Mouse (Mus musculus): ENCODE data around the gene Vps36. TPM values are rescaled to one million over a fixed set of nuclear protein-coding genes. Genes with fewer than 3 reads are reported as not detected.

Vps36 gene
- polyA plus RNA-seq, 1 experiment from 2014 or later = 42.7 TPM

GRCm38 (mm10) chr8:22227061-22227877, 34.7 kb downstream of the Vps36 start, which contains the start of gene Thsd1:
Thsd1 (plus strand) TSS chr8:22227313.
- H3K27me3 ChIP-seq (replicated peaks) = peaks cover 6% of the 10 kb centered on the region
- peak within 1 kb of the TSS; percentile 49 for H3K4me3 ChIP-seq
- H3K36me3 ChIP-seq = peaks cover 11% of the 10 kb centered on the region
- no peak within 1 kb of the TSS for H3K27ac ChIP-seq
- H3K4me1 ChIP-seq = peaks cover 6% of the 10 kb centered on the region; the same call in 1 of the 2 replicates
- ATAC-seq (ENCODE audit: low FRiP score, low read depth) = peak; percentile 86
- H3K9me3 ChIP-seq = no peaks in the 10 kb centered on the region
- 1% methylated on average over 39 of the region's 39 CpGs for WGBS
- H3K4me2 ChIP-seq (replicated peaks) = peak within 1 kb of the TSS; percentile 93
- peak within 1 kb of the TSS; percentile 51 for H3K9ac ChIP-seq

DNA sequence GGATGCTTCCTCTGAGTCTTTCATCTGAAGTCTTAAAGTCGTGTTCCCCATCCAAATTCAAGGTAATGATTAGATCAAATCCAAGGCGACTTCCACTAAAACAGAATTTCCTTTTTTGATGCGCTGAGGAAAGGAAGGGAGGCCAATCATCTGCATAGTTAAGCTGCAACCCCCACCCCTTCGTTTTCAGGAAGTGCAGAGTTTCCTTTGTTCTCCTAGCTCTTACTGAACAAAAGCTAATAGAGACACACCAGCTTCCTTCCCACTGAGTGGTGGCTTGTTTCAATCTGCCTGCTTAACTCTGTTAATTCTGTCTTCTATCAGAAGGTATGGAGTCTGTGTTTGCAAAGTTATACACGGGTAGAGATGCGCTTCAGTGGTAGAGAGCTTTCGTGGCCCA, 36.0 kb downstream of the Vps36 start:
- Histone ChIP-seq H3K9me3 (no peaks in the 10 kb centered on the region), H3K4me3 (no peak overlapping the region), H3K27ac (no peak overlapping the region), H3K36me3 (no peaks in the 10 kb centered on the region), H3K4me2 (replicated peaks) (no peak overlapping the region), H3K27me3 (replicated peaks) (peaks cover 6% of the 10 kb centered on the region), H3K4me1 (peaks cover 6% of the 10 kb centered on the region; the same call in 1 of the 2 replicates), H3K9ac (no peak overlapping the region)
- no peak for ATAC-seq (ENCODE audit: low FRiP score, low read depth)
- WGBS = 40% methylated on average over 7 of the region's 7 CpGs

GRCm38 (mm10) chr8:22242986-22243385, 50.4 kb downstream of the Vps36 start:
- H3K9ac ChIP-seq = no peak overlapping the region
- no peak overlapping the region for H3K4me2 ChIP-seq (replicated peaks)
- H3K27me3 ChIP-seq (replicated peaks) = no peaks in the 10 kb centered on the region
- H3K4me1 ChIP-seq = no peaks in the 10 kb centered on the region
- no peaks in the 10 kb centered on the region for H3K36me3 ChIP-seq
- no peak overlapping the region for H3K4me3 ChIP-seq
- no peak overlapping the region for H3K27ac ChIP-seq
- no peaks in the 10 kb centered on the region for H3K9me3 ChIP-seq
- WGBS = 88% methylated on average over 9 of the region's 9 CpGs
- no peak for ATAC-seq (ENCODE audit: low FRiP score, low read depth)

DNA sequence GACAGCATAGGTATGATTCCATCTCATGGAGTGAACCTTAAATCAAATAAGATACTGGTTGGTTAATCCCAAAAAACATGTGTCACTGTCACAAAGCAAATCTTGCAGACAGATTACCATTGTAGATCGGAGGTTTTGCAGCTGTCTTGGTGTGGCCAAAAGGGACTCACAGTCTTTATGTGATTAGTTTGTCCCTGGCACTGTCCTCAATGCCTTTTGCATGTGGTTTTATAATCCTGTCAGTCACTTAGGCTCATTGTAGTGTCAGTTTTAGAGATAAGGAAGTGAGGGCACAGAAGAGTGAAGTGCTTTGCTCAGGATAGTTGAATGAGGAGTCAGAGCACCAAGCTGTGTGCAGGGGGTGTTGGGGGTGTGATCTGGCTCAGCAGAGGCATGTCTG, 53.1 kb downstream of the Vps36 start:
- no peaks in the 10 kb centered on the region for H3K27me3 ChIP-seq (replicated peaks)
- H3K27ac ChIP-seq = no peak overlapping the region
- no peak overlapping the region for H3K4me3 ChIP-seq
- H3K36me3 ChIP-seq = no peaks in the 10 kb centered on the region
- ATAC-seq (ENCODE audit: low FRiP score, low read depth) = no peak
- no peaks in the 10 kb centered on the region for H3K4me1 ChIP-seq
- H3K9me3 ChIP-seq = no peaks in the 10 kb centered on the region
- WGBS = 79% methylated on average over 1 of the region's 1 CpGs
- no peak overlapping the region for H3K4me2 ChIP-seq (replicated peaks)
- H3K9ac ChIP-seq = no peak overlapping the region

GRCm38 (mm10) chr8:22247956-22248355, 55.3 kb downstream of the Vps36 start:
- Histone ChIP-seq H3K9ac (no peak overlapping the region), H3K4me2 (replicated peaks) (no peak overlapping the region), H3K4me3 (no peak overlapping the region), H3K36me3 (no peaks in the 10 kb centered on the region), H3K4me1 (no peaks in the 10 kb centered on the region), H3K9me3 (no peaks in the 10 kb centered on the region), H3K27me3 (replicated peaks) (no peaks in the 10 kb centered on the region), H3K27ac (no peak overlapping the region)
- WGBS = 73% methylated on average over 12 of the region's 12 CpGs
- no peak for ATAC-seq (ENCODE audit: low FRiP score, low read depth)

GRCm38 (mm10) chr8:22249080-22249479, 56.5 kb downstream of the Vps36 start:
- Histone ChIP-seq H3K4me3 (no peak overlapping the region), H3K9me3 (no peaks in the 10 kb centered on the region), H3K27me3 (replicated peaks) (no peaks in the 10 kb centered on the region), H3K4me1 (no peaks in the 10 kb centered on the region), H3K9ac (no peak overlapping the region), H3K27ac (no peak overlapping the region), H3K36me3 (no peaks in the 10 kb centered on the region), H3K4me2 (replicated peaks) (no peak overlapping the region)
- 87% methylated on average over 9 of the region's 9 CpGs for WGBS
- no peak for ATAC-seq (ENCODE audit: low FRiP score, low read depth)

GRCm38 (mm10) chr8:22258946-22259450, 66.4 kb downstream of the Vps36 start:
- no peak overlapping the region for H3K4me3 ChIP-seq
- no peaks in the 10 kb centered on the region for H3K27me3 ChIP-seq (replicated peaks)
- no peak for ATAC-seq (ENCODE audit: low FRiP score, low read depth)
- H3K9ac ChIP-seq = no peak overlapping the region
- 87% methylated on average over 18 of the region's 18 CpGs for WGBS
- no peaks in the 10 kb centered on the region for H3K9me3 ChIP-seq
- H3K27ac ChIP-seq = no peak overlapping the region
- H3K4me2 ChIP-seq (replicated peaks) = no peak overlapping the region
- no peaks in the 10 kb centered on the region for H3K4me1 ChIP-seq
- no peaks in the 10 kb centered on the region for H3K36me3 ChIP-seq

GRCm38 (mm10) chr8:22259531-22259930, 66.9 kb downstream of the Vps36 start:
- Histone ChIP-seq H3K9me3 (no peaks in the 10 kb centered on the region), H3K27me3 (replicated peaks) (no peaks in the 10 kb centered on the region), H3K4me3 (no peak overlapping the region), H3K4me1 (no peaks in the 10 kb centered on the region), H3K36me3 (no peaks in the 10 kb centered on the region), H3K4me2 (replicated peaks) (no peak overlapping the region), H3K9ac (no peak overlapping the region), H3K27ac (no peak overlapping the region)
- WGBS = 81% methylated on average over 12 of the region's 12 CpGs
- no peak for ATAC-seq (ENCODE audit: low FRiP score, low read depth)

GRCm38 (mm10) chr8:22260091-22260722, 67.6 kb downstream of the Vps36 start:
- no peaks in the 10 kb centered on the region for H3K4me1 ChIP-seq
- H3K9me3 ChIP-seq = no peaks in the 10 kb centered on the region
- H3K36me3 ChIP-seq = no peaks in the 10 kb centered on the region
- no peak overlapping the region for H3K4me3 ChIP-seq
- no peak overlapping the region for H3K9ac ChIP-seq
- 71% methylated on average over 9 of the region's 9 CpGs for WGBS
- no peaks in the 10 kb centered on the region for H3K27me3 ChIP-seq (replicated peaks)
- no peak for ATAC-seq (ENCODE audit: low FRiP score, low read depth)
- H3K4me2 ChIP-seq (replicated peaks) = no peak overlapping the region
- H3K27ac ChIP-seq = no peak overlapping the region

- H3K9me3 ChIP-seq = no peaks in the 10 kb centered on the region
- H3K4me3 ChIP-seq = no peak overlapping the region
- no peaks in the 10 kb centered on the region for H3K4me1 ChIP-seq
- H3K27ac ChIP-seq = no peak overlapping the region
- no peak overlapping the region for H3K9ac ChIP-seq
- ATAC-seq (ENCODE audit: low FRiP score, low read depth) = no peak
- H3K36me3 ChIP-seq = no peaks in the 10 kb centered on the region
- WGBS = 91% methylated on average over 3 of the region's 3 CpGs
- no peak overlapping the region for H3K4me2 ChIP-seq (replicated peaks)
- H3K27me3 ChIP-seq (replicated peaks) = no peaks in the 10 kb centered on the region
Measured at GRCm38 (mm10) chr8:22262267-22262666, 69.7 kb downstream of the Vps36 start.

- H3K9ac ChIP-seq = no peak overlapping the region
- H3K4me1 ChIP-seq = no peaks in the 10 kb centered on the region
- 87% methylated on average over 6 of the region's 6 CpGs for WGBS
- H3K27me3 ChIP-seq (replicated peaks) = no peaks in the 10 kb centered on the region
- H3K27ac ChIP-seq = no peak overlapping the region
- no peak overlapping the region for H3K4me3 ChIP-seq
- no peak for ATAC-seq (ENCODE audit: low FRiP score, low read depth)
- H3K36me3 ChIP-seq = no peaks in the 10 kb centered on the region
- H3K4me2 ChIP-seq (replicated peaks) = no peak overlapping the region
- H3K9me3 ChIP-seq = no peaks in the 10 kb centered on the region
Measured at GRCm38 (mm10) chr8:22264292-22264691, 71.7 kb downstream of the Vps36 start.

DNA sequence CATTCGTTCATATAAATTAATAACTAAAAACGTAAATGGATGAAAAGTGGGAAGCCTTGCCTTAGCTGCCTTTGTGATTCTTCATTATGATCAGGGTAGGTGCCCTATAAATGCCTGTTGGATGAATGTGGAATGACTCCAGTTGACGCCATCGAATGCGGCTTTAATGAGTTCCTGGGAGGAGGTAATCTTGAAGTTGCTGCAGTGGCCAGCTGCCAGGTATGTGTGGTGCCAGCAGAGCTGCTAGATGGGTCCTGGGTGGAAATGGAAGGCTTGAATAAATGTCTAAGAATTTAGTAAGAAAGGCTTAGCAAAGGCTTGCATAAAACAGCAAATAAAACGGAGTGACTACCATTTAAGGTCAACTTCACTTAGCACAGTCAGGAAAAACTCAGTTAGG, 72.2 kb downstream of the Vps36 start:
- Histone ChIP-seq H3K9ac (no peak overlapping the region), H3K27me3 (replicated peaks) (no peaks in the 10 kb centered on the region), H3K4me3 (no peak overlapping the region), H3K36me3 (no peaks in the 10 kb centered on the region), H3K4me1 (no peaks in the 10 kb centered on the region), H3K4me2 (replicated peaks) (no peak overlapping the region), H3K9me3 (no peaks in the 10 kb centered on the region), H3K27ac (no peak overlapping the region)
- ATAC-seq (ENCODE audit: low FRiP score, low read depth) = no peak
- WGBS = 89% methylated on average over 6 of the region's 6 CpGs
